Mouse (Mus musculus) left cerebral cortex, adult 9 months (tissue): ENCODE measurements around the gene Iqschfp.
A peak's percentile ranks its signal among the peaks of the same experiment; 100 is the strongest.

ENCODE experiments used
- DNase-seq, 2 experiments: peaks; one replicate each; pipeline ENCODE4 v3.0.0; 2022; ENCODE audit warnings: low spot score in 2 of 2

Gene Iqschfp

GRCm38 (mm10) chr3:68572249-68573225 is 680.5 kb downstream of the Iqschfp start:
- peak; percentile 77 to 88 for DNase-seq

GRCm38 (mm10) chr3:68573226-68573624 is 681.2 kb downstream of the Iqschfp start:
- DNase-seq = peak in 1 of 2 experiments; percentile 37

- DNase-seq = no peak
Measured at GRCm38 (mm10) chr3:68574097-68574496, 682.1 kb downstream of the Iqschfp start.

- DNase-seq = no peak
Measured at GRCm38 (mm10) chr3:68574565-68574964, 682.5 kb downstream of the Iqschfp start.

GRCm38 (mm10) chr3:68575636-68576340 is 683.8 kb downstream of the Iqschfp start:
- no peak for DNase-seq

- DNase-seq = peak; percentile 79 to 94
Measured at GRCm38 (mm10) chr3:68576431-68576830, 684.4 kb downstream of the Iqschfp start.

- no peak for DNase-seq
Measured at GRCm38 (mm10) chr3:68576948-68577347, 684.9 kb downstream of the Iqschfp start.

GRCm38 (mm10) chr3:68581591-68581990 is 689.6 kb downstream of the Iqschfp start:
- DNase-seq = no peak

- no peak for DNase-seq
Measured at GRCm38 (mm10) chr3:68582103-68582740, 690.2 kb downstream of the Iqschfp start.

- DNase-seq = no peak
Measured at GRCm38 (mm10) chr3:68583031-68583693, 691.1 kb downstream of the Iqschfp start.

- DNase-seq = no peak
Measured at GRCm38 (mm10) chr3:68583771-68584511, 691.9 kb downstream of the Iqschfp start.

GRCm38 (mm10) chr3:68585213-68585612 is 693.2 kb downstream of the Iqschfp start:
- no peak for DNase-seq

- DNase-seq = no peak
Measured at GRCm38 (mm10) chr3:68586646-68587064, 694.6 kb downstream of the Iqschfp start.

- DNase-seq = no peak
Measured at GRCm38 (mm10) chr3:68587567-68588245, 695.7 kb downstream of the Iqschfp start.

GRCm38 (mm10) chr3:68589220-68589840 is 697.3 kb downstream of the Iqschfp start:
- no peak for DNase-seq

GRCm38 (mm10) chr3:68590436-68590835 is 698.4 kb downstream of the Iqschfp start:
- DNase-seq = no peak

GRCm38 (mm10) chr3:68592575-68592974 is 700.5 kb downstream of the Iqschfp start:
- no peak for DNase-seq

GRCm38 (mm10) chr3:68593073-68593867 is 701.2 kb downstream of the Iqschfp start:
- DNase-seq = peak in 1 of 2 experiments; percentile 75
